Mouse (Mus musculus) limb, embryonic 10.5 days (tissue): ENCODE data around the gene Peli2. TPM values are rescaled to one million over a fixed set of nuclear protein-coding genes. Genes with fewer than 3 reads are reported as not detected.

ENCODE experiments used
- DNase-seq: peaks from one replicate; pipeline ENCODE4 v3.0.0-alpha.2; 2017; ENCODE audit warnings: low spot score
- H3K27ac ChIP-seq: fragments of 300-500 bp; sonication (generic); 2 replicates; pipeline ENCODE4 v1.5.1; 2016; ENCODE audit warnings: mild to moderate bottlenecking
- H3K27me3 ChIP-seq: fragments of 300-500 bp; sonication (generic); 2 replicates; pipeline ENCODE4 v1.6.1; 2016; ENCODE audit warnings: low read depth, mild to moderate bottlenecking; ENCODE audit not compliant: poor library complexity, severe bottlenecking
- H3K36me3 ChIP-seq: fragments of 300-500 bp; sonication (generic); 2 replicates; pipeline ENCODE4 v1.6.1; 2016; ENCODE audit warnings: mild to moderate bottlenecking, moderate library complexity
- H3K4me1 ChIP-seq: fragments of 300-500 bp; sonication (generic); 2 replicates; pipeline ENCODE4 v1.6.1; 2016
- H3K4me3 ChIP-seq: fragments of 300-500 bp; sonication (generic); 2 replicates; pipeline ENCODE4 v1.5.1; 2016; ENCODE audit warnings: mild to moderate bottlenecking, moderate library complexity
- H3K9me3 ChIP-seq: fragments of 300-500 bp; sonication (generic); replicated peaks from 2 replicates; pipeline ENCODE4 v1.6.1; 2016; ENCODE audit warnings: mild to moderate bottlenecking
- WGBS: fragments of 180-500 bp; shearing (Covaris S2); methylation state at CpG from one replicate; pipeline ENCODE4 v1.1.7; 2016; 5-methylcytosine and 5-hydroxymethylcytosine counted together
- polyA plus RNA-seq: library from polyadenylated mRNA; unstranded; fragments of >200 nt; fragmentation: Nextera tagmentation; extraction: Ambion mirVana; gene quantifications from 2 replicates; pipeline ENCODE4 v1.2.1, GENCODE M21; 2016

Peli2 gene
- polyA plus RNA-seq, 1 experiment from 2014 or later = 7.3 TPM

- Histone ChIP-seq H3K9me3 (no peaks in the 10 kb centered on the region), H3K4me1 (peaks cover 29% of the 10 kb centered on the region), H3K4me3 (no peak overlapping the region), H3K27ac (no peak overlapping the region), H3K36me3 (peaks cover 10% of the 10 kb centered on the region; the same call in 1 of the 2 replicates), H3K27me3 (no peaks in the 10 kb centered on the region)
- no peak for DNase-seq
- 93% methylated on average over 8 of the region's 8 CpGs for WGBS
Measured at GRCm38 (mm10) chr14:48254696-48255095, 134.1 kb downstream of the Peli2 start.

DNA sequence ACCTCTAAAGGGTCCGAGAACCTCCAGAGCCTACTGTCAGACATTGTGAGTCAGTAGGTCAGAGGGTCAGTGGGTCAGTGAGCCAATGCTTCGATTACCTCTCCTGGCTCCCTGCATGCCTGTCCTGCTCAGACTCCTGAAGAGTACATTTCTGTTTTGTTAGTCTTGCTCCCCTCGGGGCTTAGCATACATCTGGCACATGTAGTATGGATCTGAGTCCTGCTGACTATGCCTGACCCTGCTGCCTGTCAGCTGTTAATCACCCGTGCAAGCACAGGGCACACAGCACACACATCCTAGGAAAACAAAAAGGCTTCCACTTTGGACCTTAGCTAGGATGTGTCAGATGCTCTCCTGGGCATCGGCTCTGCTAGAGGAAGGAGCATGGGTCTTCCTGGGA is 134.7 kb downstream of the Peli2 start:
- Histone ChIP-seq H3K36me3 (peaks cover 10% of the 10 kb centered on the region; the same call in 1 of the 2 replicates), H3K27me3 (no peaks in the 10 kb centered on the region), H3K27ac (no peak overlapping the region), H3K4me3 (no peak overlapping the region), H3K4me1 (peaks cover 34% of the 10 kb centered on the region), H3K9me3 (no peaks in the 10 kb centered on the region)
- no peak for DNase-seq
- WGBS = 61% methylated on average over 5 of the region's 5 CpGs

GRCm38 (mm10) chr14:48257759-48258158 is 137.1 kb downstream of the Peli2 start:
- no peak for DNase-seq
- no peak overlapping the region for H3K4me3 ChIP-seq
- peaks cover 10% of the 10 kb centered on the region; the same call in 1 of the 2 replicates for H3K36me3 ChIP-seq
- peaks cover 28% of the 10 kb centered on the region for H3K4me1 ChIP-seq
- 84% methylated on average over 7 of the region's 7 CpGs for WGBS
- H3K27me3 ChIP-seq = no peaks in the 10 kb centered on the region
- no peaks in the 10 kb centered on the region for H3K9me3 ChIP-seq
- no peak overlapping the region for H3K27ac ChIP-seq

DNA sequence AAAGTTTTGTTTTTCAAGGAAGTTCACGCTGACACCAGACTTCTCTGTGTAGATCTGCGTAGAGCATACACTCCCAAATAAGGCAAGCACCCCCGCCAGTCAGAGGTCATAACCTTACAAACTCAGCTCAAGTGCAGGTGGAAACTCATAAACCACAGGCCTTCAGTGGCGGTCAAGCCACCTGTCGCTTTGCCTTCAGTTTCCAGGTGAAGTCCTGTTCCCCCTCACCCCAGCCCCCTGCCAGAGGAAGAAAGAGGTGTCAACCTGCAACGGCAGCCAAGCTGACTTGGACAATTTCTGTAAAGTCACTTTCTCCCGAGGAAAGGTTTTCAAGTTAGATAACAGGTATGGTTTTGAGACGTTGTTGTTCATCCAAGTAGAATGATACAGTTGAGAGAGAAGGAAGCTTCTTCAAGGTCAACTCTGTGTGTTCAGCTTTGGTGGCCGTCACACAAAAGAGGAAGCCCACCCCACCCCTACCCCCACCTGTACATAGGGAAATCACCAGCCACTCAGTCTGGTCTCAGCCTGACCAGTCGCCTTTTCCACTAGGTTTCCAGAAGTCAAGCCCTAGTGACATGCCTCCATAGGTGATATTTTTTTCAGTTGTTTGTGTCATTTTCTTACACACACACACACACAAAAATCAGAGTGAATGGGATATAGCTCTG is 138.2 kb downstream of the Peli2 start:
- H3K4me1 ChIP-seq = peaks cover 28% of the 10 kb centered on the region
- WGBS = 80% methylated on average over 10 of the region's 10 CpGs
- H3K9me3 ChIP-seq = no peaks in the 10 kb centered on the region
- H3K27ac ChIP-seq = no peak overlapping the region
- H3K4me3 ChIP-seq = no peak overlapping the region
- H3K27me3 ChIP-seq = no peaks in the 10 kb centered on the region
- no peak for DNase-seq
- H3K36me3 ChIP-seq = peaks cover 10% of the 10 kb centered on the region; the same call in 1 of the 2 replicates

DNA sequence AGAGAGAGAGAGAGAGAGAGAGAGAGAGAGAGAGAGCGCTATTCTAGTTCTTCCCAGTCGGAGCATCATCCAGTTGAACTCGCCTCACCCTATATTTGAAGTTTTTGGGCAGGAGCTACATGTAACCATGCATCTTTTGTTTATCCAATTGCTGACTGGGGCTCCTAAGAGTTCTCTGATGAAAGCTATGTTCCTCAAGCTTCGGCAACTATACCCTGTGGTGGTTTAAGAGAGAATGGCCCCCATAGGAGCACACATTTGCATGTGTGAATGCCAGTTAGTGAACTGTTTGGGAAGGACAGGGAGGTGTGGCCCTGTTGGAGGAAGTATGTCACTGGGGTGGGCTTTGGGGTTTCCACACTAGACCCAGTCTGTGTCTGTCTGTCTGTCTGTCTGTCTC is 142.5 kb downstream of the Peli2 start:
- no peaks in the 10 kb centered on the region for H3K27me3 ChIP-seq
- H3K27ac ChIP-seq = no peak overlapping the region
- H3K4me3 ChIP-seq = no peak overlapping the region
- no peaks in the 10 kb centered on the region for H3K36me3 ChIP-seq
- no peak for DNase-seq
- H3K9me3 ChIP-seq = no peaks in the 10 kb centered on the region
- 95% methylated on average over 4 of the region's 4 CpGs for WGBS
- peaks cover 10% of the 10 kb centered on the region; the same call in 1 of the 2 replicates for H3K4me1 ChIP-seq

- Histone ChIP-seq H3K4me3 (no peak overlapping the region), H3K4me1 (no peaks in the 10 kb centered on the region), H3K27me3 (no peaks in the 10 kb centered on the region), H3K27ac (no peak overlapping the region), H3K9me3 (no peaks in the 10 kb centered on the region), H3K36me3 (no peaks in the 10 kb centered on the region)
- WGBS = 90% methylated on average over 6 of the region's 6 CpGs
- DNase-seq = no peak
Measured at GRCm38 (mm10) chr14:48266710-48267109, 146.1 kb downstream of the Peli2 start.

DNA sequence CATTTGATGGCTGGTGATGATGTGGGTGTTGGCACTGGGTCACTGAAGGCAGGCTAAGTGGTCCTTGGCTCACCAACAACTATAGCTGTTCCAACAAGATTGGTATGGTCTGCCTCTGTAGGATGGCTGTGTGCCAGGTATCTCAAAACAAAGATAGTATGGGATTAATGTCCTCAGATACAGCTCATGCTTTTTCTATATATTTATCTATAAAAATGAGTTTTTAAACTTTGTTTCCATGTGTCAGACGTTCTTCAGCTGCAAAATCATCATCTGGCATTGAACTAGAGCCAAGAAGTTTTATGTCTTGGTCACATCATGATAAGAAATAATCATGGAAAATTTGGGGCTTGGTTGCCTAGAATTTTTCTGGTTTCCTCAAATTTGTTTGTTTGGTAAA is 157.7 kb downstream of the Peli2 start:
- Histone ChIP-seq H3K27me3 (no peaks in the 10 kb centered on the region), H3K9me3 (no peaks in the 10 kb centered on the region), H3K4me3 (no peak overlapping the region), H3K27ac (no peak overlapping the region), H3K4me1 (no peaks in the 10 kb centered on the region), H3K36me3 (no peaks in the 10 kb centered on the region)
- DNase-seq = no peak
- WGBS = 76% methylated on average over 1 of the region's 1 CpGs

DNA sequence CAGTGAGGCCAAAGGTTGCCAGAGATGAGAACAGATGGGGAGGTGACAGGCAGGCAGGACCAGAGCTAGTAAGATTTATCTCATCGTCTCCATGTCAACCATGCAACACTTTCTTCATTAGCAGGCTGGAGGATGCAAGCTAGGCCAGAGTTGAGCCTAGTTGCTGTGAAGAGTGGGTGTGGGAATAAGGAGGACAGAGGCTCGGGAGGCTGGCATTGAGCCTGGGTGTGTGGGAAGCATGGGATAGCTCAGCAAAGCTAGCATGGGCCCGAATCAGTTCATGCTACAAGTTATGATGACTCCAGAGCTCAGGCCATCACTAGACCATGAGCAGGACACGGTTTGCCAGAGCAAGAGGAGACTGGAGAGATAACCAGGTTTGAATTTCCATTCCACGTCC is 166.3 kb downstream of the Peli2 start:
- H3K27ac ChIP-seq = no peak overlapping the region
- H3K36me3 ChIP-seq = no peaks in the 10 kb centered on the region
- H3K9me3 ChIP-seq = no peaks in the 10 kb centered on the region
- 81% methylated on average over 5 of the region's 5 CpGs for WGBS
- no peak overlapping the region for H3K4me3 ChIP-seq
- DNase-seq = no peak
- H3K27me3 ChIP-seq = no peaks in the 10 kb centered on the region
- no peaks in the 10 kb centered on the region for H3K4me1 ChIP-seq

GRCm38 (mm10) chr14:48287581-48287980 is 167.0 kb downstream of the Peli2 start:
- Histone ChIP-seq H3K36me3 (no peaks in the 10 kb centered on the region), H3K27me3 (no peaks in the 10 kb centered on the region), H3K4me3 (no peak overlapping the region), H3K4me1 (no peaks in the 10 kb centered on the region), H3K27ac (no peak overlapping the region), H3K9me3 (no peaks in the 10 kb centered on the region)
- 84% methylated on average over 4 of the region's 4 CpGs for WGBS
- DNase-seq = no peak

GRCm38 (mm10) chr14:48288600-48288999 is 168.0 kb downstream of the Peli2 start:
- Histone ChIP-seq H3K4me1 (no peaks in the 10 kb centered on the region), H3K27me3 (no peaks in the 10 kb centered on the region), H3K4me3 (no peak overlapping the region), H3K27ac (no peak overlapping the region), H3K9me3 (no peaks in the 10 kb centered on the region), H3K36me3 (no peaks in the 10 kb centered on the region)
- WGBS = 76% methylated on average over 2 of the region's 2 CpGs
- no peak for DNase-seq

- Histone ChIP-seq H3K4me1 (no peaks in the 10 kb centered on the region), H3K4me3 (no peak overlapping the region), H3K9me3 (no peaks in the 10 kb centered on the region), H3K27me3 (no peaks in the 10 kb centered on the region), H3K27ac (no peak overlapping the region), H3K36me3 (no peaks in the 10 kb centered on the region)
- 85% methylated on average over 10 of the region's 10 CpGs for WGBS
- no peak for DNase-seq
Measured at GRCm38 (mm10) chr14:48289602-48290599, 169.3 kb downstream of the Peli2 start.

- no peaks in the 10 kb centered on the region for H3K27me3 ChIP-seq
- H3K9me3 ChIP-seq = no peaks in the 10 kb centered on the region
- WGBS = 91% methylated on average over 7 of the region's 7 CpGs
- no peaks in the 10 kb centered on the region for H3K36me3 ChIP-seq
- H3K4me1 ChIP-seq = peaks cover 7% of the 10 kb centered on the region
- DNase-seq = no peak
- H3K27ac ChIP-seq = no peak overlapping the region
- H3K4me3 ChIP-seq = no peak overlapping the region
Measured at GRCm38 (mm10) chr14:48293498-48293897, 172.9 kb downstream of the Peli2 start.

GRCm38 (mm10) chr14:48295410-48295809 is 174.8 kb downstream of the Peli2 start:
- Histone ChIP-seq H3K4me1 (peaks cover 7% of the 10 kb centered on the region), H3K4me3 (no peak overlapping the region), H3K9me3 (no peaks in the 10 kb centered on the region), H3K27ac (no peak overlapping the region), H3K36me3 (no peaks in the 10 kb centered on the region), H3K27me3 (no peaks in the 10 kb centered on the region)
- 58% methylated on average over 5 of the region's 5 CpGs for WGBS
- DNase-seq = no peak
